In genomic region chr1:133859257-133859656, GRCm38 (mm10) we compare ENCODE assay signal across 14 mouse cellular contexts. TPM values are rescaled to one million over a fixed set of nuclear protein-coding genes. Genes with fewer than 3 reads are reported as not detected.
A peak's percentile ranks its signal among the peaks of the same experiment; 100 is the strongest.
DNase-seq lines count a peak whose midpoint lies in the region; ATAC-seq lines count a peak whose summit lies in the region.
"Had no signal": no experiment of that assay in that cellular context is flagged by ENCODE, and none has a peak within 500 bp of the region (broad histone marks: within the 10 kb centered on the region; RNA-seq: fewer than 3 reads in every experiment).

No protein-coding gene starts in this region.

- peaks cover 23% of the 10 kb centered on the region for H3K27me3 ChIP-seq in hindbrain, embryonic 13.5 days
- peaks cover 24% of the 10 kb centered on the region for H3K27me3 ChIP-seq in midbrain, embryonic 12.5 days

- H3K4me1 ChIP-seq in hindbrain, embryonic 13.5 days (replicated peaks) = peaks cover 49% of the 10 kb centered on the region
- peaks cover 38% of the 10 kb centered on the region for H3K4me1 ChIP-seq in midbrain, embryonic 12.5 days

- H3K4me2 ChIP-seq in hindbrain, embryonic 13.5 days = no peak overlapping the region
- H3K4me2 ChIP-seq in midbrain, embryonic 12.5 days (replicated peaks) = no peak overlapping the region

- WGBS in hindbrain, embryonic 13.5 days = 27% methylated on average over 6 of the region's 6 CpGs
- 30% methylated on average over 6 of the region's 6 CpGs for WGBS in midbrain, embryonic 12.5 days

- H3K36me3 ChIP-seq in hindbrain, embryonic 13.5 days = no peaks in the 10 kb centered on the region
- H3K36me3 ChIP-seq in midbrain, embryonic 12.5 days = no peaks in the 10 kb centered on the region
- H3K36me3 ChIP-seq: limb, embryonic 10.5 days had no signal

- peak; percentile 33 for DNase-seq in R1 (ENCODE audit: low read depth, low spot score)
- peak; percentile 67 for DNase-seq in embryo, embryonic 10.5 days (ENCODE audit: low spot score)
- DNase-seq in gastrocnemius, postnatal 36 days = no peak
- no peak for DNase-seq in adrenal gland, adult 18-20 months (ENCODE audit: low spot score in 2 of 2)
- no peak for DNase-seq in left cerebral cortex, adult 18-20 months (ENCODE audit: low spot score in 2 of 2)
- DNase-seq: cerebellum, adult 8-10 months; lung, postnatal 10 days; thymus, adult 18-20 months had no signal

- H3K4me3 ChIP-seq in hindbrain, embryonic 13.5 days = no peak overlapping the region
- H3K4me3 ChIP-seq in midbrain, embryonic 12.5 days = no peak overlapping the region
- H3K4me3 ChIP-seq: layer of hippocampus, adult 2 months; limb, embryonic 10.5 days; myocyte had no signal

- peak overlapping the region; percentile 46 for H3K27ac ChIP-seq in hindbrain, embryonic 13.5 days
- peak overlapping the region; percentile 68 for H3K27ac ChIP-seq in midbrain, embryonic 12.5 days (replicated peaks)
- H3K27ac ChIP-seq: layer of hippocampus, adult 2 months had no signal

- intact Hi-C loops in gastrocnemius, postnatal 36 days (cut with DNase I) = no loop called here

- ATAC-seq in hindbrain, embryonic 13.5 days (ENCODE audit: low FRiP score) = 0 out of 2 replicates have a peak, but pooled peaks have one; percentile 25
- ATAC-seq in midbrain, embryonic 12.5 days (ENCODE audit: low FRiP score, low read depth) = peak; percentile 45
- ATAC-seq: intestine, postnatal 0 days had no signal

- no peak overlapping the region for H3K9ac ChIP-seq in hindbrain, embryonic 13.5 days
- no peak overlapping the region for H3K9ac ChIP-seq in midbrain, embryonic 12.5 days (replicated peaks)

- H3K9me3 ChIP-seq in hindbrain, embryonic 13.5 days = no peaks in the 10 kb centered on the region
- H3K9me3 ChIP-seq in midbrain, embryonic 12.5 days = no peaks in the 10 kb centered on the region
- H3K9me3 ChIP-seq: limb, embryonic 10.5 days had no signal

RNA-seq across cellular contexts. Expression of gene Optc, which starts 48.5 kb away (rescaled TPM):
- polyA plus RNA-seq in hindbrain, embryonic 13.5 days (2015; fragmentation: Nextera tagmentation; extraction: Ambion mirVana) = 2.7 and 3.6 TPM in 2 replicates
- 3.0 and 4.2 TPM in 2 replicates for polyA plus RNA-seq in midbrain, embryonic 12.5 days (2016; fragmentation: Nextera tagmentation; extraction: Ambion mirVana)
- not detected for total RNA-seq in gastrocnemius, postnatal 36 days (2021)
- total RNA-seq in adrenal gland, adult 18-20 months (2021) = 1 to 10 TPM; 1.0 to 1.4 TPM
- 1 to 10 TPM in 1 of 2 experiments, under 1 TPM in 1; 0.75 to 1.6 TPM for total RNA-seq in left cerebral cortex, adult 18-20 months (2021)

RNA-seq across cellular contexts. Expression of gene Atp2b4, which starts 58.4 kb away (rescaled TPM):
- 12.1 and 13.1 TPM in 2 replicates for polyA plus RNA-seq in hindbrain, embryonic 13.5 days (2015; fragmentation: Nextera tagmentation; extraction: Ambion mirVana)
- 8.3 and 10.7 TPM in 2 replicates for polyA plus RNA-seq in midbrain, embryonic 12.5 days (2016; fragmentation: Nextera tagmentation; extraction: Ambion mirVana)
- total RNA-seq in gastrocnemius, postnatal 36 days (2021) = 10 to 100 TPM in 1 of 2 experiments, 1 to 10 TPM in 1; 8.6 to 12.9 TPM
- 10 to 100 TPM; 25.1 to 41.5 TPM for total RNA-seq in adrenal gland, adult 18-20 months (2021)
- total RNA-seq in left cerebral cortex, adult 18-20 months (2021) = 100 to 1,000 TPM; 221 to 267 TPM

Comparison
In these comparisons a context has a peak if more than half of its experiments do, and no peak if none do; other contexts are left out.
1. DNase-seq: peak in R1 (single experiment) and embryo, embryonic 10.5 days (single experiment); none in gastrocnemius, postnatal 36 days (0 of 2), adrenal gland, adult 18-20 months (0 of 2) and left cerebral cortex, adult 18-20 months (0 of 2).
2. RNA of gene Atp2b4, which starts 58.4 kb away (total RNA-seq): 221 to 267 TPM in left cerebral cortex, adult 18-20 months; 25.1 to 41.5 TPM in adrenal gland, adult 18-20 months and 8.6 to 12.9 TPM in gastrocnemius, postnatal 36 days; every median in the first group is over 4 times any median in the second.